Mouse (Mus musculus) ES-E14 (cell line): ENCODE data around the gene Rpl7l1.

Experiments used
- HCFC1 ChIP-seq: IDR thresholded peaks from 2 replicates; pipeline ENCODE4 v1.6.1; 2012; ENCODE audit warnings: low read length, inconsistent platforms, borderline replicate concordance; ENCODE audit not compliant: insufficient read depth
- MAFK ChIP-seq: IDR thresholded peaks from 2 replicates; pipeline ENCODE4 v1.6.1; 2014; ENCODE audit warnings: mild to moderate bottlenecking, low read depth, low read length, inconsistent platforms; ENCODE audit not compliant: insufficient read depth
- ZC3H11A ChIP-seq: IDR thresholded peaks from 2 replicates; pipeline ENCODE4 v1.6.1; 2012; ENCODE audit warnings: low read depth, mild to moderate bottlenecking, inconsistent platforms, low read length, borderline replicate concordance
- ZNF384 ChIP-seq: IDR thresholded peaks from 2 replicates; pipeline ENCODE4 v1.6.1; 2012; ENCODE audit warnings: low read depth, low read length, inconsistent platforms

- no peak for TF ChIP-seq ZNF384
- no peak for TF ChIP-seq MAFK
- no peak for TF ChIP-seq HCFC1
- TF ChIP-seq ZC3H11A, result no peak
These were observed 57.2 kb downstream of the Rpl7l1 start for GRCm38 (mm10) chr17:46725273-46725672.
